Mouse (Mus musculus): ENCODE measurements around the gene Pjvk.

- TF ChIP-seq CTCF (IDR thresholded peaks at IDR 0.05; ENCODE audit: extremely low read depth, insufficient read depth, insufficient read length, insufficient replicate concordance) (no peak), POLR2A (IDR thresholded peaks at IDR 0.05; ENCODE audit: low read depth, low read length) (no peak)
Observed at GRCm38 (mm10) chr2:76611996-76612395, 36.3 kb upstream of the Pjvk start.
